Mouse (Mus musculus) left cerebral cortex, postnatal 36 days (tissue): ENCODE results near the gene Mxra7. TPM values are rescaled to one million over a fixed set of nuclear protein-coding genes. Genes with fewer than 3 reads are reported as not detected.

Source experiments
- DNase-seq, 2 experiments: peaks; one replicate each; pipeline ENCODE4 v3.0.0; 2021 to 2022; ENCODE audit warnings: low spot score in 2 of 2, mixed read lengths in 1 of 2
- intact Hi-C: fragments of 180-260 bp; cut with DNase I; formaldehyde crosslinking; loops from one replicate; pipeline ENCODE4 v1.15.1; 2025
- total RNA-seq, 2 experiments: library from RNA; stranded (reverse); gene quantifications; 2 replicates each; pipeline ENCODE4 v1.2.3; 2021

Gene Mxra7
- total RNA-seq, 2 experiments from 2014 or later, result 15.4 to 18.3 TPM

- DNase-seq, result no peak
- intact Hi-C loops, result no loop called here
Observed at GRCm38 (mm10) chr11:116822215-116822614, 5.6 kb downstream of the Mxra7 start.

DNA sequence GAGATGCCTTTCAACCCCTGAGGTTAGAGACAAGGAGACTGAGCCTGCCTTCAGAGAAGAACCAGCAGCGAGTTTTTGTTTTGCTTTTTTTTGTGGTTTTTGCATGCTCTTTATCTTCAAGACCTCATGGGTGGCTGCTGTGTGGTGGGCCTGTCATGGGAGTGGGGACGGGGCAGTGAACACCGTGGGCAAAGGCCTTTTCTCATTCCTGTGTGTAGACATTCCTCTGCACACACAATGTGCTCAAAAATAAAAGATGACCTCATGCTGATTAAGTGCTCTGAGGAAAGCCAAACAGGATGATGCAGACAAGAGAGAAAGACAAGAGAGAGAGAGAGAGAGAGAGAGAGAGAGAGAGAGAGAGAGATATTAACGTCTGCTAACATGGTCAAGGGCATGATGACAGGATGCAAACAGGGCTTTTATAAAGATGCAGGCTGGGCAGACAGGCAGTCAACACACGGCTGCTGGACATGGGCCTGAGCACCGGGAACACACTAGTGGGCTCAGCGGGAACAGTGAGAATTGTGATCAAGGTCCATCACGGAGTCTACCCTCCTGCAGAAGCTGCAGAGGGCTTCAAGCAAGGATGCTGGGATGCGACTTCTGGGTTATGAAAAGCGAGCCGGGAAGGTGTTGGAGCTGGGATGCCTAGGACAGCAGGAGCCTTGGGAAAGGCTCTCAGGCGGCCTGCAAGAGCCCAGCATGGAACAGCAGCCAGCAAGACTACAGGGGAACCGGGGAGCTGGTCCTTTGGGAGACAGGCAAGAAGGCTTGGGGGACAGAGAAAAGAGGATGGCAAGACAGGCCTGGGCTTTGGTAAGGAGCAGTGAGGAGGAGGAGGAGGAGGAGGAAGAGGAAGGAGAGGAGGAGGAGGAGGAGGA is 6.5 kb downstream of the Mxra7 start:
- intact Hi-C loops, result no loop called here
- DNase-seq, result no peak

DNA sequence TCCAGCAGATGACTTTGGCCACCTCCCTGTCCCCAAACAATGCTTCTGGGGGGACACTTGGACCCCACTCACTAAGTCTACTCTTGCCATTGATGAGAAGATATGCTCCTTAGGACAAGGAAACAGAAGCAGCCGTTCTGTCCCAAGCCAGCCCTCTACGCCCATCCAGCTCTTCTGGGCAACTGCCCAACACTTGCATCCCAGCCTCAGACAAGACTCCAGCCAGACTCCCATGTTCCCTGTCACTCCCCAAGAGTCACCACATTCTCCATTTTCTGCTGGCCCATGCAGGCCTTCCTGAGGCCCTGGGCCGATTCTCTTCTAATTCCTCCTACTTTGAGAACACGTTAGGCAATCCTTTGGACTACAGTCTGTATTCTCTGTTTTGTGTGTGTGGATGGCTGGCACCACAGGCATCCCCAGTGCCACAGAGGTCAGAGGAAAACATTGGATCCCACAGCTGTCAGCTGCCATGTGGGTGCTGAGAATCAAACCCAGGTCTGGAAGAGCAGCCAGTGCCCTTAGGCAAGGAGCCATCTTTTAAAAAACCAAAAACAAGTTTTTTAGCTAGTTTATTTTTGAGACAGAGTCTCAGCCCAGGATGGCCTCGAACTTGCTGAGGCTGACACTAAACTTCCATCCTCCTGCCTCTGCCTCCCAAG is 7.8 kb downstream of the Mxra7 start:
- no peak for DNase-seq
- intact Hi-C loops, result no loop called here

DNA sequence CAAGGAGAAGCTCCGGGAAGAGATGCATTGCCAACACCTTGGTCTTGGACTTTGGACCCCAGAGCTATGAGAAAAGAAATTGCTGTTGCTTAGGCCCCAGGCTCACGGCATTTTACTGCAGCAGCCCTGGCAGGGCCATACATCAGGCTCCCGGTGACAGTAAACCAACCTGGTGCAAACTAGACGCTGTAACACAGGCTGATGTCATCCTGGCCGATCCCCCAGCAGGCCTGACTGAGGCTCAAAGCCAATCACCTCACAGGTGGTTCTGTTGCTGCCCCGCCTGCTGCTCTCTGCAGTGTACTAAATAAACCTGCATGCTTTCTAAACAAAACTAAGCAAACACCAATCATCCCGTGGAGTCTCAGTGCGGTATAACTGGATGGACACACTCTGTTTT is 9.1 kb downstream of the Mxra7 start:
- intact Hi-C loops, result no loop called here
- no peak for DNase-seq

GRCm38 (mm10) chr11:116817567-116817966 is 10.3 kb downstream of the Mxra7 start:
- no peak for DNase-seq
- intact Hi-C loops, result no loop called here

GRCm38 (mm10) chr11:116816769-116817168 is 11.1 kb downstream of the Mxra7 start:
- no peak for DNase-seq
- intact Hi-C loops, result no loop called here

- intact Hi-C loops, result no loop called here
- no peak for DNase-seq
Observed at GRCm38 (mm10) chr11:116814884-116815415, 12.9 kb downstream of the Mxra7 start.

DNA sequence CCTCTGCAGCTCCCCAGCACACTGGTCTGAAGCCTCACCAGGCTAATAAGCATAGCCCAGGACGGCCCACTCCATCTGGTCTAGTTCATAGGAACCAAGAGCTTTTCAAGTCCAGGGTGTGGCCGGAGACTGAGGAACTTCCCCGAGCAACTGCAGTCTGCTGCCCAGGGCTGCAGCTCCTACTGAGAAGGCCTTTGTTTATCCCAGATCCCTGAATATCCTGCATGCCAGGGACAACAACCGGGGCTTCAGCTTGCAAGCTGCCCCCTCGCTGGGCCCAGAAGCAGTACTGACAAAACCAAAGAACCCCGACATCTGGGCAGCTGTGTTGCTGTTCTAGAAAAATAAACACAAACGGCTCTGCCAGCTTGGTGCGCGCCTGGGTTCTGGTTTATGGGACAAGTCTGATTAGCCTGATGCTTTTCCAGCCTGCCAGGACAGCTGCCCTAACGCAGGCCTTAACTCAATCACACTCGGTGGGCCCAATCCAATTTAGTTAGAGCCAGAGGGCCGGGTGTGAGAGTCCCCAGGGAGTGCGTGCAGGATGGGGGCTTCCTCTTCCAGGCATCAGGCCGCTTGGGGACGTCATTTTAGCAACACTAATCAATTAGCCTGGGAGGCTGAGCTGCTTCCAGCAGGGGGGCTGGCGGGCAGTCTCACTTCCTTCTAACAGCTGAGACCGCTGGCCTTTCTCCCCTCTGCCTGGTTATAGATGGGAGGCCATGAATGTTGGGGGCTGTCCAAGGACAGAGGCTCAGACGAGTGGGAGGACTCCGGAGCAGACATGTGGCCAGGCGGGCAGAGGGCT is 13.6 kb downstream of the Mxra7 start:
- no peak for DNase-seq
- intact Hi-C loops, result no loop called here

GRCm38 (mm10) chr11:116813610-116814009 is 14.2 kb downstream of the Mxra7 start:
- DNase-seq, result no peak
- intact Hi-C loops, result no loop called here

DNA sequence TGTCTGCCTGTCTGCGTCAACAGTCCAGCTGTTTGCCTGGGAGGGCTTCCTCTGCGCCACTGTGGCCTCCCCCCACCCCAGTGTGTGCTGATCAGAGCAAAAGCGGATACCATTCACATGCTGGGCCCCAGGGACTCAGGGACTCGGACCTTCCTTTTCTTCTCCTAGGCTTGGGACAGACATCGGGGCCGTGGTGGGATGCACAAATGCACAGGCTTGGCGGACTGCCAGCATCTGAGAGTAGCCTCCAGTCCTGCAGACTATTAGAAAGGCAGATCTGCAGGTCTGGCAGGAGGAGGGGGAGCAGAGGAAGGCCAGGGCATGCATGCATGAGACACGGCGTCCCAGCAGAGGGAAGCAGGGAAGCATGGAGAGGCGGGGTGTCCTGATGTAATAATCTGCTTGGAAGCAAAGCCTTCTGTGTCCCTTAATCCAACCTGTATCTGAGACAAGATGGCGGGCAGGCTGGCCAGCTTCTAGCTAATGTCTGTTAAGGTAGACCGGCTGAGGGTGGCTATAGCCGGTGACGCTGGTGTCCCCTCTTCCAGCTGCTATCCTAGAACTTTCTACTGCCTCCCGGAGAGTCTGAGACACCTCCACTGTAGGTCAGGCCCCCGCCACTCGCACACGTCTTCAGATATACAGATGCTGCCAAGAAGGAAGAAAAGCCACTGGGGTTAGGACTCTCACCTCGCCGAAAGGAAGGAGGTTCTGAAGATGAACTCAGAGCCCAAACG is 14.9 kb downstream of the Mxra7 start:
- no peak for DNase-seq
- intact Hi-C loops, result no loop called here

DNA sequence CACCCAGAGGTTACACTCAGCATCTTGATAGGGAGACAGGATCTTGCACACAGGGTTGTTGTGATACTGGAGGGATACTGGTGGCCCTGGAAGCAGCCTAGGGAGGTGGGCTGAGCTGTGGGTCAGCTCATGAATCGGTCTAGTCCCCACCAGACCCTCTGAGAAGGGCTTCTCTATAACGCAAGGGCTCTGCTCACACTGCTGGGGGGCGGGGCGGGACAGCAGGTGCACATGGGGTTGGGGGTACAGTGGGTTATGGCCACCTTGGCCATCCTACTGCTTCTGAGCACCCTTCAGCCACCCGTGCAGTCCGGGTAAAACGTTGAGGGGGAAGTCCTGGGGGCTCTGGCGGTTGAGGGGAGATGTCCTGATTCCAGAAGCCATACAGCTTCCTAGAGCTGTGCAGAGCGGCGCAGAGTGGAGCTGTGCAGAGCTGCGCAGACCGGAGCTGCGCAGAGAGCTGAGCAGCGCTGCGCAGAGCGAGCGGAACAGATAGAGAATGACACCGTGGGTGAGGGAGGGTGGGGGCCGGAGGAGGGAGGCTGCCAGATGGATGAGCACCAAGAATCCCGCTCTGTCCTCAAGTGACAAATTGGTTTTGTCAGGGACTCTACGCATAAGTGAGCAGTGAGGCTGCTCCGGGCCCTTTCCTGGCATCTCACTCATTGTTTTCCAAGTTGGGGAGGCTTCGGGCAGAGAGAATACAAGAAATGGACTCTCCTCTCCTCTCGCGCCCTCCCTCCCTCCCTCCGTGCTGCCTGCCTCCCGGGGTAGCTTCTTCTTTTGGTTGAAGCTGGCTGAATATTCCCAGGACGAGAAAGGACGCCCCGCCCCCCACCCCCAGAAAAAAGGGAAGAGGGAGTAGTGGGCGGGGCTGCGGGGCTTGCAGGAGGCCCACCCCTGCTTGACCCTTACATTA is 16.6 kb downstream of the Mxra7 start:
- DNase-seq, result peak; percentile 79 to 84
- intact Hi-C loops, result no loop called here

GRCm38 (mm10) chr11:116810528-116810927 is 17.3 kb downstream of the Mxra7 start:
- intact Hi-C loops, result no loop called here
- DNase-seq, result no peak

- intact Hi-C loops, result loop anchor here (2.0 kb wide), 1 partner anchor 139 kb away; no protein-coding TSS in a partner anchor
- DNase-seq, result no peak
Observed at GRCm38 (mm10) chr11:116809520-116809919, 18.3 kb downstream of the Mxra7 start.

GRCm38 (mm10) chr11:116808811-116809395 is 18.9 kb downstream of the Mxra7 start:
- intact Hi-C loops, result loop anchor here (1.0 to 2.0 kb wide), 2 partner anchors 138 to 166 kb away; no protein-coding TSS in a partner anchor

GRCm38 (mm10) chr11:116807938-116808606 is 19.8 kb downstream of the Mxra7 start:
- peak; percentile 68 to 80 for DNase-seq
- intact Hi-C loops, result loop anchor here (1.0 to 2.0 kb wide), 2 partner anchors 137 to 165 kb away; no protein-coding TSS in a partner anchor

More at GRCm38 (mm10) chr11:116808811-116809395, 18.9 kb downstream of the Mxra7 start:
- no peak for DNase-seq

DNA sequence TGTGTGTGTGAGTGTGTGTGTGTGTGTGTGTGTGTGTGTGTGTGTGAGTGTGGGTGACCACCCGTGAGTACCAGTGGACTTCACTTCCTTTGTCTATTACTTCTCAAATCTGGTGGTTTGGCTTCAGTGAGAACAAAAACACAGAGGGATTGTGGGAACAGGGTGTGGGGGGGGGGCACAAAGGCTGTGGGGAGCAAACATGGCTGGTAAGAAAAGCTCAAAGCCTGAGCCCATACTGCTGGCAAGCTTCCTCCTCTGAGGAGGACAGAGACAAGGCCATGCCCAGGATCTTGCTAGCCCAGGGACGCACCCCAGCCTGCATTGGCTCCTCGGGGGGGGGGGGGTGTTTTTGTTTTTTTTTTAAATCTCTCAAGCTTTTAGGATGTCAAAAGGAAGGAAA is 20.3 kb downstream of the Mxra7 start:
- intact Hi-C loops, result no loop called here
- no peak for DNase-seq

DNA sequence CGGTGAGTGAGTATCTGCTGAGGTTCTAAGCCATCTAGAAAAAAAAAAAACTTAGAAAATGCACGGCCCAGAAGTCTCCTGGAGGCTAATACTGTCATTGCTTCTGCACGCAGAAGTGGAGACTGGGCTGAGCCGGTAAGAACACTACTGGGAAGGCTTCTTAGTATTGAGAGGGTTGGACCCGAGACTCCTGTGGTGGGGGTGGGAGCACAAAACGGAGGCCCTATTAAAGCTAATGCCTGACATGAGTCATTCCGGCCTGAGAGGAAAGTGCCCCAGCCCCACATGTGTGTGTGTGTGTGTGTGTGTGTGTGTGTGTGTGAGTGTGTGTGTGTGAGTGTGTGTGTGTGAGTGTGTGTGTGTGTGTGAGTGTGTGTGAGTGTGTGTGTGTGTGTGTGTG is 20.7 kb downstream of the Mxra7 start:
- DNase-seq, result no peak
- intact Hi-C loops, result no loop called here
